ENCODE assay signal across 37 mouse cellular contexts in the genomic region with DNA sequence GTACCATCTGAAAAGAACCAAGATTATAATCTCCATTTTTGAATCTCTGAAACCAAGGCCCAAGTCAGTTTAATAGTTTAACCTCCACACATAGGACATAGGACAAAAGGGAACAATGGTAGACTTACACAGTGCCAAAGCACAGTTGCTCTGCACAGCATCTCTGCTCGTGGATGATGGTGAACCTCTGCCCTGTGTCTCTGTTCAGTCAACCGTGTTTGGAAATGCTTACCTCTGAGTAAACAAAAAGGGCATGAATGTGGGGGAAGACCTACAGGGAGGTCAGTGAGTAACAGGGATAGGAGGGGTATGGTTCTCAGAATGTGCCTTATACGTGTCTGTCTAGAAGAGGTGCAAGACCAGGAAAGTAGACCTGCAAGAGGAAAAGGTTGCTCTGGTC. TPM values are rescaled to one million over a fixed set of nuclear protein-coding genes. Genes with fewer than 3 reads are reported as not detected.
"Had no signal": no experiment of that assay in that cellular context is flagged by ENCODE, and none has a peak within 500 bp of the region (broad histone marks: within the 10 kb centered on the region; RNA-seq: fewer than 3 reads in every experiment).

No protein-coding gene starts in this region.

- DNase-seq: gastrocnemius, adult 2 months; gastrocnemius, postnatal 10 days; gastrocnemius, postnatal 25 days; heart, adult 18-20 months; heart, postnatal 10 days; heart, postnatal 4 days; kidney, adult 18-20 months; kidney, adult 8-10 months; kidney, postnatal 10 days; kidney, postnatal 25 days; kidney, postnatal 4 days had no signal

- H3K4me3 ChIP-seq: gastrocnemius, adult 2 months; heart, embryonic 12.5 days; hindbrain, embryonic 10.5 days; hindbrain, embryonic 12.5 days; intestine, embryonic 15.5 days; layer of hippocampus, adult 2 months; left cerebral cortex, adult 2 months; limb, embryonic 10.5 days; limb, embryonic 12.5 days had no signal

- H3K9ac ChIP-seq: heart, embryonic 12.5 days; hindbrain, embryonic 12.5 days; hindbrain, embryonic 14.5 days; intestine, embryonic 15.5 days; limb, embryonic 12.5 days; liver, embryonic 14.5 days had no signal

- H3K4me1 ChIP-seq: heart, embryonic 12.5 days; hindbrain, embryonic 10.5 days; hindbrain, embryonic 12.5 days; intestine, embryonic 15.5 days had no signal

- H3K27me3 ChIP-seq: heart, embryonic 12.5 days; hindbrain, embryonic 12.5 days; intestine, embryonic 15.5 days; limb, embryonic 12.5 days had no signal

- H3K36me3 ChIP-seq: heart, embryonic 12.5 days; hindbrain, embryonic 10.5 days; hindbrain, embryonic 12.5 days; intestine, embryonic 15.5 days; limb, embryonic 10.5 days; limb, embryonic 12.5 days had no signal

- H3K9me3 ChIP-seq: heart, embryonic 12.5 days; hindbrain, embryonic 10.5 days; hindbrain, embryonic 12.5 days; intestine, embryonic 15.5 days; limb, embryonic 10.5 days; limb, embryonic 12.5 days had no signal

- ATAC-seq: hindbrain, embryonic 16.5 days; inflammation-experienced regulatory T-cells, adult 6 months; intestine, embryonic 15.5 days; intestine, postnatal 0 days had no signal

- H3K4me2 ChIP-seq: heart, embryonic 12.5 days; hindbrain, embryonic 12.5 days; hindbrain, embryonic 14.5 days; intestine, embryonic 15.5 days; limb, embryonic 12.5 days had no signal

- H3K27ac ChIP-seq: gastrocnemius, adult 2 months; hindbrain, embryonic 10.5 days; hindbrain, embryonic 12.5 days; hindbrain, embryonic 14.5 days; intestine, embryonic 15.5 days; layer of hippocampus, adult 2 months; left cerebral cortex, adult 2 months; limb, embryonic 10.5 days; limb, embryonic 12.5 days; liver, embryonic 14.5 days had no signal

RNA-seq across cellular contexts. Expression of a gene that starts 57.6 kb away (rescaled TPM):
- total RNA-seq: gastrocnemius, adult 2 months; gastrocnemius, postnatal 10 days; gastrocnemius, postnatal 25 days; gastrocnemius, postnatal 4 days; granulocyte monocyte progenitor cell, adult 5-6 weeks; heart, adult 18-20 months; heart, postnatal 10 days; heart, postnatal 25 days; heart, postnatal 4 days; layer of hippocampus, adult 2 months; layer of hippocampus, postnatal 10 days; layer of hippocampus, postnatal 25 days; left cerebral cortex, adult 2 months; left cerebral cortex, postnatal 14 days; left cerebral cortex, postnatal 36 days had no signal
- polyA plus RNA-seq: frontal cortex, adult 2 months; heart, embryonic 12.5 days; heart, embryonic 14.5 days; heart, embryonic 16.5 days; hindbrain, embryonic 10.5 days; hindbrain, embryonic 12.5 days; hindbrain, embryonic 14.5 days; hindbrain, embryonic 16.5 days; intestine, embryonic 15.5 days; intestine, postnatal 0 days; kidney, embryonic 14.5 days; kidney, embryonic 16.5 days; limb, embryonic 10.5 days; limb, embryonic 12.5 days; limb, embryonic 14.5 days; liver, embryonic 14.5 days had no signal
